Mouse (Mus musculus): Measurements from ENCODE around the gene Slc30a6. TPM values are rescaled to one million over a fixed set of nuclear protein-coding genes. Genes with fewer than 3 reads are reported as not detected.
A peak's percentile ranks its signal among the peaks of the same experiment; 100 is the strongest.

The Slc30a6 gene
- 39.4 and 41.7 TPM in 2 replicates for polyA plus RNA-seq (2014; fragmentation: Nextera tagmentation; extraction: Ambion mirVana)

DNA sequence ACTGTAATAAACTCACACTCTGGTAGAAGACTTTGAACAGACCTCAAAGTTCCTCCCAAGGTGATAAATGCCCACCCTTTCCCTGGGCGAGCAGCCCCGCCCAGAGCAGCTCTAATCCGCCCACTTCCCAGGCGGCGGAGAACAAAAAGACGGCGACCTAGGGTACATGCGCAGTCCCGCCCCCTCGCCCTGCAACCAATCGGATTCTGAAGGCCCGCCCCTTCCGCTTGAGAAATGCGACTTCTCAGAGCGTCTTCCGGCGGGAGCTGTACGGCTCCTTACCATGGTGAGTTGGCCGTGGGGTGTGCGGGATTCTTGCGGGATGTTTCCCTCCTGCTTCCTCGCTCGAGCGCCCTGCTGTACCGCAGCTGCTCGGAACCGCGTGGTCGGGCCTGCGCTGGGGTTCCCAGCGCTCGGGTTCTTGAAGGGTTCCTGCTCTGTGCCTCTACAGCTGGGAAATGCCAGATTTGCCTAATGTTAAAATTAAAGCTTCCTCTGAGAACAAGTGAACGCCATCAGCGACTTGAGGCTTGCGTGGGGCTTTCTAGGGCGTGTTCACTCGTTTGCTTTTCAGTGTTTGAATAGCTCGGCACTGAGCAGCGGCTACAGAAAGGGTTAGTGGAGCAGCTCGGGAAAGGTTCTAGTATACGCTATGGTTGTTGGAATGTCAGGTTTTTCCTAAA is at the start of gene Slc30a6:
Slc30a6 (plus strand) TSS at position 226 of the 683 bp plus-strand sequence.
- H3K36me3 ChIP-seq (ENCODE audit: control insufficient read depth, insufficient read depth, low read length), result no peaks in the 10 kb centered on the region
- peak within 1 kb of the TSS; percentile 55 for H3K4me2 ChIP-seq (replicated peaks; ENCODE audit: low read depth, low read length)
- 0 out of 2 replicates have a peak, but pooled peaks cover 4% of the 10 kb centered on the region for H3K4me1 ChIP-seq (ENCODE audit: control insufficient read depth, insufficient read depth, low read length)
- H3K27ac ChIP-seq (ENCODE audit: low read length), result peak within 1 kb of the TSS; percentile 88
- H3K9me3 ChIP-seq (ENCODE audit: control insufficient read depth, low read depth, low read length), result no peaks in the 10 kb centered on the region
- ATAC-seq (ENCODE audit: insufficient number of reproducible peaks, insufficient read depth, low FRiP score, low read depth), result peak; percentile 99
- H3K27me3 ChIP-seq (ENCODE audit: control insufficient read depth, insufficient read depth, low read length), result no peaks in the 10 kb centered on the region
- H3K9ac ChIP-seq (replicated peaks; ENCODE audit: low read depth, low read length), result peak within 1 kb of the TSS; percentile 67
- under 1% methylated on average over 41 of the region's 41 CpGs for WGBS
- H3K4me3 ChIP-seq (ENCODE audit: low read depth, low read length), result peak within 1 kb of the TSS; percentile 81

DNA sequence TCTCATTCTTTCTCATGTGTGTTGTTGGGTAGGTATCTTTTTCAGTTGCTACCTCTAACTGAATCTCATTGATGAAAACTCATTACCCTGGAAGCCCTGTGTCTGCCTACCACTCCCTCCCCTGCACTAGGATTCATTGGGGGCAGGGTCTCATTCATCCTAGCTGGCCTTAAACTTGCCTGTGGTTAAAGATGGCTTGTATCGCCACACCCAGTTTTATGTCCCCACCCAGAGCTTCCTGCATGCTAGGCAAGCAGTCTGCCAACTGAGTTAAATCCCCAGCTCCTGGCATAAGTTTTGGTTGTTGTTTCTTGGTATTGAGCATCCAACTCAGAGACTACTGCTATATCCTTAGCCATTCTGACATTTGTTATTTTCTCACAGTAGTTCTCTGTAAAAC is 31.8 kb upstream of the Slc30a6 start:
- Histone ChIP-seq H3K4me2 (replicated peaks; ENCODE audit: low read depth, low read length) (no peak overlapping the region), H3K4me3 (ENCODE audit: low read depth, low read length) (no peak overlapping the region), H3K36me3 (ENCODE audit: control insufficient read depth, insufficient read depth, low read length) (peaks cover 20% of the 10 kb centered on the region), H3K9ac (replicated peaks; ENCODE audit: low read depth, low read length) (no peak overlapping the region), H3K4me1 (ENCODE audit: control insufficient read depth, insufficient read depth, low read length) (no peaks in the 10 kb centered on the region), H3K27me3 (ENCODE audit: control insufficient read depth, insufficient read depth, low read length) (no peaks in the 10 kb centered on the region), H3K27ac (ENCODE audit: low read length) (no peak overlapping the region), H3K9me3 (ENCODE audit: control insufficient read depth, low read depth, low read length) (no peaks in the 10 kb centered on the region)
- ATAC-seq (ENCODE audit: insufficient number of reproducible peaks, insufficient read depth, low FRiP score, low read depth), result no peak
- 95% methylated on average over 1 of the region's 1 CpGs for WGBS

DNA sequence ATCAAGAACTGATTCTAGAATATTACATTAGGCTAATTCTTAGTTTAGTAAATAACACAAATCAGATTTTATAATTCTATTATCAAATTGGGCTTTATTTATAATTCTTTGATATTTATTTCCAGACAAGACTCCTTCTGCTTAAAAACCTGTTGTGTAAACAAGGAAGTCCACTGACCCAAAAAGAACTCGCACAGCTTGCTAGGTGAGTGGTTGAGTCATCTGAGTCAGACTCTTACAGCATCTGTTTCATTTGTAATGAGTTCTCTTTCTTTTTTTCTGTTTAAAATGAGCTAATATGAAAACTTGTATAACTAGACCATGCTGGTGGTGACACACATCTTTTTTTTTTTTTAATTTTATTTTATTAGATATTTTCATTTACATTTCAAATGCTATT is 18.5 kb upstream of the Slc30a6 start:
- 87% methylated on average over 1 of the region's 1 CpGs for WGBS

DNA sequence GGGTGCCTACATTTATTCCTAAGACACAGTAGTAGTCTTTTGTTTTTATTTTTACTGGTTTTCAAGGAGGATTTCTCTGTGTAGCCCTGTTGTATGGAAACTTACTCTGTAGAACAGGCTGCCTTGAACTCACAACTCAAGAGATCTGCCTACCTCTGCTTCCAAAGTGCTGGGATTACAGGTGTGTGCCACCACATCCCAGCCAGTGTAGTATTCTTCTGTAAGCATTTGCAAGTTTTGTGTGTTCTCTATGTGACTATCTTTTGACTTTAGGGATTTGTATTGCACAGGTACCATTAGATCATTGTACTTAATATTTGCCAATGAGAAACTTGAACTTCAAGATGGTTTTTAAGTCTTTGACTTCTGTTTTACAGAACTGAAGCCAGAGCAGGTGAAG is 8.8 kb upstream of the Slc30a6 start:
- no peak for ATAC-seq (ENCODE audit: insufficient number of reproducible peaks, insufficient read depth, low FRiP score, low read depth)
- H3K9ac ChIP-seq (replicated peaks; ENCODE audit: low read depth, low read length), result no peak overlapping the region
- H3K4me3 ChIP-seq (ENCODE audit: low read depth, low read length), result no peak overlapping the region
- H3K9me3 ChIP-seq (ENCODE audit: control insufficient read depth, low read depth, low read length), result no peaks in the 10 kb centered on the region
- no peaks in the 10 kb centered on the region for H3K27me3 ChIP-seq (ENCODE audit: control insufficient read depth, insufficient read depth, low read length)
- no peaks in the 10 kb centered on the region for H3K4me1 ChIP-seq (ENCODE audit: control insufficient read depth, insufficient read depth, low read length)
- H3K4me2 ChIP-seq (replicated peaks; ENCODE audit: low read depth, low read length), result no peak overlapping the region
- H3K27ac ChIP-seq (ENCODE audit: low read length), result no peak overlapping the region
- H3K36me3 ChIP-seq (ENCODE audit: control insufficient read depth, insufficient read depth, low read length), result peaks cover 40% of the 10 kb centered on the region

More for the DNA sequence above, 18.5 kb upstream of the Slc30a6 start:
- no peak overlapping the region for H3K4me3 ChIP-seq (ENCODE audit: low read depth, low read length)
- H3K36me3 ChIP-seq (ENCODE audit: control insufficient read depth, insufficient read depth, low read length), result peaks cover 65% of the 10 kb centered on the region
- ATAC-seq (ENCODE audit: insufficient number of reproducible peaks, insufficient read depth, low FRiP score, low read depth), result no peak
- no peaks in the 10 kb centered on the region for H3K9me3 ChIP-seq (ENCODE audit: control insufficient read depth, low read depth, low read length)
- no peaks in the 10 kb centered on the region for H3K4me1 ChIP-seq (ENCODE audit: control insufficient read depth, insufficient read depth, low read length)
- H3K9ac ChIP-seq (replicated peaks; ENCODE audit: low read depth, low read length), result no peak overlapping the region
- H3K4me2 ChIP-seq (replicated peaks; ENCODE audit: low read depth, low read length), result no peak overlapping the region
- H3K27me3 ChIP-seq (ENCODE audit: control insufficient read depth, insufficient read depth, low read length), result no peaks in the 10 kb centered on the region
- H3K27ac ChIP-seq (ENCODE audit: low read length), result no peak overlapping the region

DNA sequence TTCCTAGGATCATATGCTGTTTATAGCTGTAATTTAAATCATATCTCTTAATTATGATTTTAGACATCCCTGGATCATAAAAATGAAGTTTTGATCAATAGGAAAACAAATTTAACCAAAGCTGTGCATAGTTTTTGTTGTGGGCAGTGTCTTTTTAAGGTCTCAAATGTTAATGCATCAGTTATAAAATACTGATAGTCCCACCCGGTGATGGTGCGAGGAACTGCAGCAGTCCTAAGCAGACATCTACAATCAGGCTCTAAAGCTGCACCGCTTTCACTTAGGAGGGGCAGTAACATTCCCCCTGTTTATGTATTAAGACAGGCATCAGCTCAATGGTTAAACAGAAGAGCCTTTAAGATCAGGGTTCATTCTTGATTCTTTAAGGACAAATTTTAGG is 5.6 kb upstream of the Slc30a6 start:
- H3K27me3 ChIP-seq (ENCODE audit: control insufficient read depth, insufficient read depth, low read length), result no peaks in the 10 kb centered on the region
- peaks cover 21% of the 10 kb centered on the region for H3K36me3 ChIP-seq (ENCODE audit: control insufficient read depth, insufficient read depth, low read length)
- H3K9me3 ChIP-seq (ENCODE audit: control insufficient read depth, low read depth, low read length), result no peaks in the 10 kb centered on the region
- H3K27ac ChIP-seq (ENCODE audit: low read length), result no peak overlapping the region
- no peak overlapping the region for H3K9ac ChIP-seq (replicated peaks; ENCODE audit: low read depth, low read length)
- no peak overlapping the region for H3K4me2 ChIP-seq (replicated peaks; ENCODE audit: low read depth, low read length)
- no peaks in the 10 kb centered on the region for H3K4me1 ChIP-seq (ENCODE audit: control insufficient read depth, insufficient read depth, low read length)
- no peak overlapping the region for H3K4me3 ChIP-seq (ENCODE audit: low read depth, low read length)
- no peak for ATAC-seq (ENCODE audit: insufficient number of reproducible peaks, insufficient read depth, low FRiP score, low read depth)
- 78% methylated on average over 3 of the region's 3 CpGs for WGBS

DNA sequence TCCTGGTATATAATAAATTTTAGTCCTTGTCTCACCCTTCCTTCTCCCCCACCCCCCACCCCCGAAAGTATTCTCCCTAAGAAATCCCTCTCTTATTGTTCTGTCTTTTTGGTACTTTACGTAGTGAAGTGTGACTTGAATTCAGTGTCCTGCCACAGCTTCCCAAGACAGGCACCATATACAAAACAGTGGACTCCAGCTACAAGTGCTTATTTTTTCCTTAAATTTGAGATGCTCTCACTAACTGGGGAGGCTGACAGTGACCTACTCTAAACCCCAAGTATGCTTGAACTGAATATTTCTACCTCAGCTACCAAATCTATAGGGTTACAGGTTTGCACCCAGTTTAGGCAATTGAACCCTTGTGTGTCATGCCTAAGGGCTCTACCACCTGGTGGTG is 1.0 kb upstream of the Slc30a6 start:
- H3K27ac ChIP-seq (ENCODE audit: low read length), result no peak overlapping the region
- no peak overlapping the region for H3K9ac ChIP-seq (replicated peaks; ENCODE audit: low read depth, low read length)
- H3K9me3 ChIP-seq (ENCODE audit: control insufficient read depth, low read depth, low read length), result no peaks in the 10 kb centered on the region
- WGBS, result 71% methylated on average over 2 of the region's 2 CpGs
- H3K27me3 ChIP-seq (ENCODE audit: control insufficient read depth, insufficient read depth, low read length), result no peaks in the 10 kb centered on the region
- 0 out of 2 replicates have a peak, but pooled peaks cover 4% of the 10 kb centered on the region for H3K4me1 ChIP-seq (ENCODE audit: control insufficient read depth, insufficient read depth, low read length)
- no peaks in the 10 kb centered on the region; the same call in 1 of the 2 replicates for H3K36me3 ChIP-seq (ENCODE audit: control insufficient read depth, insufficient read depth, low read length)
- no peak overlapping the region for H3K4me2 ChIP-seq (replicated peaks; ENCODE audit: low read depth, low read length)
- no peak overlapping the region for H3K4me3 ChIP-seq (ENCODE audit: low read depth, low read length)
- no peak for ATAC-seq (ENCODE audit: insufficient number of reproducible peaks, insufficient read depth, low FRiP score, low read depth)

DNA sequence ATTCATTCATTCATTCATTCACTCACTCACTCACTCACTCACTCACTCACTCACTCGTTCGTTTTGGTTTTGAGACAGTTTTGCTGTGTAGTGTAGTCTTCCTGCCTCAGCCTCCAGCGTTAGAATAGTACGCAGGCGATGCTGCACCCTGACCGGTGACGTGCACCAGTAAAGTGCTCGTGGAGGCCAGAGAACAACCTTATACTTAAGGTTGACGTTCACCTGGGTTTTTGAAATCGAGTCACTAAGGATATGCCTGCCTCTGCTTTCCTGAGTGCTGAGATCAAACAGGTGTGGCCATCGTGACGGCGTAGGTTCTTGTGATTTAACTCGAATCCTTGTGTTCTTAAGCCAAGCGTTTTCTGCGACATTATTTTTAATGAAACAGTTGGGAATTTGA is 553 bp upstream of the Slc30a6 start:
- peak overlapping the region; percentile 55 for H3K4me2 ChIP-seq (replicated peaks; ENCODE audit: low read depth, low read length)
- H3K9ac ChIP-seq (replicated peaks; ENCODE audit: low read depth, low read length), result no peak overlapping the region; the same call in 1 of the 2 replicates
- WGBS, result 27% methylated on average over 16 of the region's 16 CpGs
- no peaks in the 10 kb centered on the region for H3K9me3 ChIP-seq (ENCODE audit: control insufficient read depth, low read depth, low read length)
- no peaks in the 10 kb centered on the region for H3K36me3 ChIP-seq (ENCODE audit: control insufficient read depth, insufficient read depth, low read length)
- 0 out of 2 replicates have a peak, but pooled peaks cover 4% of the 10 kb centered on the region for H3K4me1 ChIP-seq (ENCODE audit: control insufficient read depth, insufficient read depth, low read length)
- ATAC-seq (ENCODE audit: insufficient number of reproducible peaks, insufficient read depth, low FRiP score, low read depth), result no peak
- H3K27me3 ChIP-seq (ENCODE audit: control insufficient read depth, insufficient read depth, low read length), result no peaks in the 10 kb centered on the region
- peak overlapping the region; percentile 39; the same call in 1 of the 2 replicates for H3K27ac ChIP-seq (ENCODE audit: low read length)
- H3K4me3 ChIP-seq (ENCODE audit: low read depth, low read length), result peak overlapping the region; percentile 81

DNA sequence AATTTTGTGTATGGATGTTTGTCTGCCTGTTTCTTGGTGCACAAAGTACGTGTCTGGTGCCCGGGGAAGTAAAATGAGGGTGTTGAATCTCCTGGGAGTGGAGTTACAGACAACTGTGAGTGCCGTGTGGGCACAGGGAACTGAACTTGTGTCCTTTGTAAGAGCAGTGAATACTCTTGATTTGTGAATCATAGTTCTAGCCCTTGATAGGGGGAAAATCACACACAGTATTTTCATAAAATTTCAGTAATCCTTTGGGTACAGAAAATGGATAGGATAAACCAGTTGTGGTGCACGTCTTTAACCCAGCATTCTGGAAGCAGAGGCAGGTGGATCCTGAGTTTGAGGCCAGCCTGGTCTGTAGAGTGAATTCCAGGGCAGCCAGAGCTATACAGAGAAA is 1.4 kb downstream of the Slc30a6 start:
- Histone ChIP-seq H3K9ac (replicated peaks; ENCODE audit: low read depth, low read length) (no peak overlapping the region), H3K9me3 (ENCODE audit: control insufficient read depth, low read depth, low read length) (no peaks in the 10 kb centered on the region), H3K36me3 (ENCODE audit: control insufficient read depth, insufficient read depth, low read length) (no peaks in the 10 kb centered on the region), H3K4me1 (ENCODE audit: control insufficient read depth, insufficient read depth, low read length) (0 out of 2 replicates have a peak, but pooled peaks cover 4% of the 10 kb centered on the region), H3K4me2 (replicated peaks; ENCODE audit: low read depth, low read length) (peak overlapping the region; percentile 55), H3K27me3 (ENCODE audit: control insufficient read depth, insufficient read depth, low read length) (no peaks in the 10 kb centered on the region), H3K4me3 (ENCODE audit: low read depth, low read length) (peak overlapping the region; percentile 81; the same call in 1 of the 2 replicates), H3K27ac (ENCODE audit: low read length) (no peak overlapping the region)
- 73% methylated on average over 4 of the region's 4 CpGs for WGBS
- no peak for ATAC-seq (ENCODE audit: insufficient number of reproducible peaks, insufficient read depth, low FRiP score, low read depth)

Measured in stomach, embryonic 14.5 days (tissue).